Mouse (Mus musculus): Measurements from ENCODE around the gene Extl2.

- TF ChIP-seq POLR2A (IDR thresholded peaks at IDR 0.05; ENCODE audit: borderline replicate concordance, extremely low read depth, insufficient read depth, insufficient read length, poor library complexity, severe bottlenecking) (no peak), CTCF (IDR thresholded peaks at IDR 0.05; ENCODE audit: borderline replicate concordance, extremely low read depth, insufficient read depth, insufficient read length) (no peak)
Observed at GRCm38 (mm10) chr3:115974228-115974627, 33.0 kb upstream of the Extl2 start.
